In genomic region chr15:96654714-96655113, GRCm38 (mm10) we compare ENCODE assay signal across 10 mouse cellular contexts. TPM values are rescaled to one million over a fixed set of nuclear protein-coding genes. Genes with fewer than 3 reads are reported as not detected.
DNase-seq lines count a peak whose midpoint lies in the region; ATAC-seq and TF ChIP-seq lines count a peak whose summit lies in the region.
"Had no signal": no experiment of that assay in that cellular context is flagged by ENCODE, and none has a peak within 500 bp of the region (broad histone marks: within the 10 kb centered on the region; RNA-seq: fewer than 3 reads in every experiment).

No protein-coding gene starts in this region.

- no peaks in the 10 kb centered on the region for H3K9me3 ChIP-seq in stomach, embryonic 16.5 days (replicated peaks; ENCODE audit: control insufficient read depth, low read length)
- H3K9me3 ChIP-seq in stomach, postnatal 0 days (ENCODE audit: control insufficient read depth, low read length), result no peaks in the 10 kb centered on the region
- no peaks in the 10 kb centered on the region for H3K9me3 ChIP-seq in limb, embryonic 12.5 days
- H3K9me3 ChIP-seq in forebrain, embryonic 14.5 days (replicated peaks; ENCODE audit: control insufficient read depth, low read length), result no peaks in the 10 kb centered on the region
- H3K9me3 ChIP-seq: embryonic facial prominence, embryonic 12.5 days; heart, embryonic 12.5 days; limb, embryonic 13.5 days had no signal

- H3K4me2 ChIP-seq in stomach, embryonic 16.5 days (ENCODE audit: low read depth, low read length), result no peak overlapping the region
- no peak overlapping the region for H3K4me2 ChIP-seq in stomach, postnatal 0 days (replicated peaks; ENCODE audit: low read depth)
- no peak overlapping the region for H3K4me2 ChIP-seq in limb, embryonic 12.5 days
- H3K4me2 ChIP-seq in forebrain, embryonic 14.5 days (ENCODE audit: low read length), result no peak overlapping the region
- H3K4me2 ChIP-seq: embryonic facial prominence, embryonic 12.5 days; heart, embryonic 12.5 days; limb, embryonic 13.5 days had no signal

- ATAC-seq in stomach, embryonic 16.5 days (ENCODE audit: insufficient read depth, low FRiP score), result no peak
- no peak for ATAC-seq in stomach, postnatal 0 days (ENCODE audit: low FRiP score, low TSS enrichment)
- ATAC-seq in limb, embryonic 12.5 days (ENCODE audit: insufficient number of reproducible peaks, insufficient read depth, low FRiP score, low TSS enrichment, low read depth), result no peak
- peak; percentile 95 for ATAC-seq in monocyte, adult 5-6 weeks (replicated peaks; ENCODE audit: insufficient number of reproducible peaks, low FRiP score, low TSS enrichment, poor library complexity, severe bottlenecking)
- ATAC-seq in forebrain, embryonic 14.5 days, result no peak

- H3K4me1 ChIP-seq in stomach, embryonic 16.5 days (ENCODE audit: control insufficient read depth, insufficient read depth, low read length), result no peaks in the 10 kb centered on the region
- no peaks in the 10 kb centered on the region for H3K4me1 ChIP-seq in stomach, postnatal 0 days (replicated peaks; ENCODE audit: control insufficient read depth, insufficient read depth)
- H3K4me1 ChIP-seq in limb, embryonic 12.5 days (replicated peaks), result peaks cover 18% of the 10 kb centered on the region
- no peaks in the 10 kb centered on the region for H3K4me1 ChIP-seq in forebrain, embryonic 14.5 days (ENCODE audit: control insufficient read depth, insufficient read depth, low read length)
- H3K4me1 ChIP-seq: embryonic facial prominence, embryonic 12.5 days had no signal

- H3K27me3 ChIP-seq in stomach, embryonic 16.5 days (ENCODE audit: control insufficient read depth, insufficient read depth, low read length), result no peaks in the 10 kb centered on the region
- H3K27me3 ChIP-seq in stomach, postnatal 0 days (ENCODE audit: control insufficient read depth, insufficient read depth, low read length), result no peaks in the 10 kb centered on the region
- no peaks in the 10 kb centered on the region for H3K27me3 ChIP-seq in limb, embryonic 12.5 days
- no peaks in the 10 kb centered on the region for H3K27me3 ChIP-seq in forebrain, embryonic 14.5 days (replicated peaks; ENCODE audit: control insufficient read depth, insufficient read depth, low read length)
- H3K27me3 ChIP-seq: embryonic facial prominence, embryonic 12.5 days; heart, embryonic 12.5 days; limb, embryonic 13.5 days had no signal

- no peak overlapping the region for H3K9ac ChIP-seq in stomach, embryonic 16.5 days (ENCODE audit: low read length)
- no peak overlapping the region for H3K9ac ChIP-seq in stomach, postnatal 0 days (ENCODE audit: low read length)
- H3K9ac ChIP-seq in limb, embryonic 12.5 days (replicated peaks), result no peak overlapping the region
- no peak overlapping the region for H3K9ac ChIP-seq in forebrain, embryonic 14.5 days (ENCODE audit: low read length)
- H3K9ac ChIP-seq: embryonic facial prominence, embryonic 12.5 days; heart, embryonic 12.5 days; limb, embryonic 13.5 days had no signal

- TF ChIP-seq EP300 in stomach, postnatal 0 days (optimal IDR thresholded peaks at IDR 0.05), result no peak

- H3K4me3 ChIP-seq in stomach, embryonic 16.5 days (replicated peaks; ENCODE audit: low read length), result no peak overlapping the region
- H3K4me3 ChIP-seq in stomach, postnatal 0 days (ENCODE audit: low read depth, low read length), result no peak overlapping the region
- no peak overlapping the region for H3K4me3 ChIP-seq in limb, embryonic 12.5 days (replicated peaks)
- H3K4me3 ChIP-seq in forebrain, embryonic 14.5 days (ENCODE audit: low read depth, low read length), result no peak overlapping the region
- H3K4me3 ChIP-seq: embryonic facial prominence, embryonic 12.5 days; heart, embryonic 12.5 days; limb, embryonic 13.5 days had no signal

- H3K36me3 ChIP-seq in stomach, embryonic 16.5 days (ENCODE audit: control insufficient read depth, insufficient read depth, low read length), result no peaks in the 10 kb centered on the region
- no peaks in the 10 kb centered on the region for H3K36me3 ChIP-seq in stomach, postnatal 0 days (ENCODE audit: control insufficient read depth, insufficient read depth, low read length)
- no peaks in the 10 kb centered on the region for H3K36me3 ChIP-seq in limb, embryonic 12.5 days
- H3K36me3 ChIP-seq in forebrain, embryonic 14.5 days (ENCODE audit: control insufficient read depth, insufficient read depth, low read length), result no peaks in the 10 kb centered on the region
- H3K36me3 ChIP-seq: embryonic facial prominence, embryonic 12.5 days; heart, embryonic 12.5 days; limb, embryonic 13.5 days had no signal

- no peak for TF ChIP-seq CTCF in stomach, postnatal 0 days (IDR thresholded peaks at IDR 0.05; ENCODE audit: low read depth)

- DNase-seq in stomach, postnatal 0 days (ENCODE audit: low spot score), result no peak
- no peak for DNase-seq in forebrain, embryonic 14.5 days (ENCODE audit: low spot score)
- no peak for DNase-seq in right cerebral cortex, postnatal 10 days (ENCODE audit: low spot score in 2 of 2)
- no peak for DNase-seq in adrenal gland, adult 8-10 months

- 0 out of 2 replicates have a peak overlapping the region, but pooled peaks have one; percentile 7 for H3K27ac ChIP-seq in stomach, embryonic 16.5 days (ENCODE audit: low read length)
- H3K27ac ChIP-seq in stomach, postnatal 0 days (replicated peaks), result no peak overlapping the region
- 0 out of 2 replicates have a peak overlapping the region, but pooled peaks have one; percentile 17 for H3K27ac ChIP-seq in limb, embryonic 12.5 days
- H3K27ac ChIP-seq in forebrain, embryonic 14.5 days (ENCODE audit: low read depth, low read length), result no peak overlapping the region
- H3K27ac ChIP-seq: embryonic facial prominence, embryonic 12.5 days; limb, embryonic 13.5 days had no signal

- WGBS in stomach, embryonic 16.5 days, result 55% methylated on average over 8 of the region's 8 CpGs
- 62% methylated on average over 8 of the region's 8 CpGs for WGBS in stomach, postnatal 0 days
- WGBS in limb, embryonic 12.5 days, result 33% methylated on average over 8 of the region's 8 CpGs
- WGBS in forebrain, embryonic 14.5 days, result 87% methylated on average over 8 of the region's 8 CpGs

RNA-seq across cellular contexts. Expression of gene Slc38a1, which starts 12.0 kb away (rescaled TPM):
- 55.6 and 58.0 TPM in 2 replicates for polyA plus RNA-seq in stomach, embryonic 16.5 days (2015; fragmentation: Nextera tagmentation; extraction: Ambion mirVana)
- 34.4 and 38.5 TPM in 2 replicates for polyA plus RNA-seq in stomach, postnatal 0 days (2015; fragmentation: Nextera tagmentation; extraction: Ambion mirVana)
- polyA plus RNA-seq in limb, embryonic 12.5 days (2016; fragmentation: Nextera tagmentation; extraction: Ambion mirVana), result 121 and 152 TPM in 2 replicates
- total RNA-seq in monocyte, adult 5-6 weeks (2017), result 60.2 to 115 TPM (median 76.1 TPM) in 3 replicates
- polyA plus RNA-seq in forebrain, embryonic 14.5 days (2014; fragmentation: Nextera tagmentation; extraction: Ambion mirVana), result 100 and 129 TPM in 2 replicates
- total RNA-seq in adrenal gland, adult 8-10 months (2022), result 10 to 100 TPM; 23.1 to 32.4 (median 27.6) TPM

RNA-seq across cellular contexts. Expression of gene Slc38a2, which starts 44.8 kb away (rescaled TPM):
- polyA plus RNA-seq in stomach, embryonic 16.5 days (2015; fragmentation: Nextera tagmentation; extraction: Ambion mirVana), result 132 and 133 TPM in 2 replicates
- 55.3 and 63.0 TPM in 2 replicates for polyA plus RNA-seq in stomach, postnatal 0 days (2015; fragmentation: Nextera tagmentation; extraction: Ambion mirVana)
- 210 and 217 TPM in 2 replicates for polyA plus RNA-seq in limb, embryonic 12.5 days (2016; fragmentation: Nextera tagmentation; extraction: Ambion mirVana)
- 65.4 to 124 TPM (median 68.3 TPM) in 3 replicates for total RNA-seq in monocyte, adult 5-6 weeks (2017)
- polyA plus RNA-seq in forebrain, embryonic 14.5 days (2014; fragmentation: Nextera tagmentation; extraction: Ambion mirVana), result 142 and 195 TPM in 2 replicates
- 100 to 1,000 TPM; 132 to 148 (median 137) TPM for total RNA-seq in adrenal gland, adult 8-10 months (2022)

Comparison
In these comparisons a context has a peak if more than half of its experiments do, and no peak if none do; other contexts are left out.
1. H3K27ac ChIP-seq: peak in stomach, embryonic 16.5 days (single experiment) and limb, embryonic 12.5 days (single experiment); none in stomach, postnatal 0 days (single experiment) and forebrain, embryonic 14.5 days (single experiment).